Mouse (Mus musculus) brown adipose tissue, adult 24 weeks (tissue): ENCODE data around the gene Dennd2a. TPM values are rescaled to one million over a fixed set of nuclear protein-coding genes. Genes with fewer than 3 reads are reported as not detected.
"Not testable (repeated sequence)": the region's sequence is repeated elsewhere in the genome, so short reads cannot be mapped to it uniquely, and the experiment has no call there.

Experiments
- H3K27ac ChIP-seq: fragments of 200-500 bp; replicated peaks from 2 replicates; pipeline ENCODE4 v1.5.1; 2012; ENCODE audit warnings: low read depth, mild to moderate bottlenecking, low read length
- H3K4me1 ChIP-seq: fragments of 200-500 bp; 2 replicates; pipeline ENCODE4 v1.6.1; 2012; ENCODE audit warnings: low read length, mixed read lengths; ENCODE audit not compliant: control insufficient read depth, insufficient read depth, insufficient read length
- H3K4me3 ChIP-seq: fragments of 200-500 bp; 2 replicates; pipeline ENCODE4 v1.5.1; 2012; ENCODE audit warnings: low read depth, mild to moderate bottlenecking, low read length, moderate library complexity; ENCODE audit not compliant: insufficient read depth
- polyA plus RNA-seq: library from polyadenylated mRNA; stranded (reverse); fragments of >200 nt; gene quantifications from 2 replicates; pipeline ENCODE4 v1.2.4, GENCODE M21; 2012; ENCODE audit not compliant: missing spikeins, insufficient read depth, insufficient read length

Gene Dennd2a
- polyA plus RNA-seq, 1 experiment = 1.7 TPM

GRCm38 (mm10) chr6:39462621-39463538 is 94.8 kb downstream of the Dennd2a start:
- no peaks in the 10 kb centered on the region for H3K4me1 ChIP-seq
- no peak overlapping the region for H3K4me3 ChIP-seq
- H3K27ac ChIP-seq = no peak overlapping the region

- Histone ChIP-seq H3K4me1 (no peaks in the 10 kb centered on the region), H3K4me3 (no peak overlapping the region), H3K27ac (no peak overlapping the region)
These were observed 97.6 kb downstream of the Dennd2a start for GRCm38 (mm10) chr6:39460040-39460439.

GRCm38 (mm10) chr6:39455339-39456160 is 102.1 kb downstream of the Dennd2a start:
- Histone ChIP-seq H3K4me1 (no peaks in the 10 kb centered on the region), H3K27ac (no peak overlapping the region), H3K4me3 (no peak overlapping the region)

- no peak overlapping the region for H3K4me3 ChIP-seq
- H3K4me1 ChIP-seq = no peaks in the 10 kb centered on the region
- no peak overlapping the region for H3K27ac ChIP-seq
These were observed 103.1 kb downstream of the Dennd2a start for GRCm38 (mm10) chr6:39454616-39455015.

- no peak overlapping the region for H3K4me3 ChIP-seq
- H3K27ac ChIP-seq = no peak overlapping the region
- H3K4me1 ChIP-seq = no peaks in the 10 kb centered on the region
These were observed 104.1 kb downstream of the Dennd2a start for GRCm38 (mm10) chr6:39453564-39453963.

GRCm38 (mm10) chr6:39451033-39451432 is 106.6 kb downstream of the Dennd2a start:
- no peaks in the 10 kb centered on the region for H3K4me1 ChIP-seq
- H3K4me3 ChIP-seq = no peak overlapping the region
- no peak overlapping the region for H3K27ac ChIP-seq

GRCm38 (mm10) chr6:39450580-39450979 is 107.1 kb downstream of the Dennd2a start:
- Histone ChIP-seq H3K27ac (no peak overlapping the region), H3K4me1 (no peaks in the 10 kb centered on the region), H3K4me3 (no peak overlapping the region)

- Histone ChIP-seq H3K4me3 (no peak overlapping the region), H3K27ac (no peak overlapping the region), H3K4me1 (no peaks in the 10 kb centered on the region)
These were observed 110.1 kb downstream of the Dennd2a start for GRCm38 (mm10) chr6:39447429-39448185.

- H3K4me3 ChIP-seq = peak overlapping the region; percentile 10; the same call in 1 of the 2 replicates
- H3K4me1 ChIP-seq = no peaks in the 10 kb centered on the region
- H3K27ac ChIP-seq = no peak overlapping the region
These were observed 111.7 kb downstream of the Dennd2a start for GRCm38 (mm10) chr6:39445801-39446572.

GRCm38 (mm10) chr6:39442786-39443287 is 114.8 kb downstream of the Dennd2a start:
- H3K4me1 ChIP-seq = no peaks in the 10 kb centered on the region
- no peak overlapping the region for H3K4me3 ChIP-seq
- H3K27ac ChIP-seq = no peak overlapping the region

GRCm38 (mm10) chr6:39440207-39440606 is 117.5 kb downstream of the Dennd2a start:
- H3K4me1 ChIP-seq = no peaks in the 10 kb centered on the region

GRCm38 (mm10) chr6:39437519-39437918 is 120.1 kb downstream of the Dennd2a start:
- not testable (repeated sequence) for H3K4me3 ChIP-seq, H3K27ac ChIP-seq, H3K4me1 ChIP-seq

More at GRCm38 (mm10) chr6:39440207-39440606, 117.5 kb downstream of the Dennd2a start:
- Histone ChIP-seq H3K27ac (no peak overlapping the region), H3K4me3 (no peak overlapping the region)

- Histone ChIP-seq H3K4me3 (no peak overlapping the region), H3K27ac (no peak overlapping the region)
These were observed 121.8 kb downstream of the Dennd2a start for GRCm38 (mm10) chr6:39435875-39436274.

GRCm38 (mm10) chr6:39434886-39435492 is 122.7 kb downstream of the Dennd2a start:
- Histone ChIP-seq H3K27ac (no peak overlapping the region), H3K4me1 (no peaks in the 10 kb centered on the region), H3K4me3 (no peak overlapping the region)

More at GRCm38 (mm10) chr6:39435875-39436274, 121.8 kb downstream of the Dennd2a start:
- no peaks in the 10 kb centered on the region for H3K4me1 ChIP-seq
